Mouse (Mus musculus): Measurements from ENCODE around the gene Lmbrd1. TPM values are rescaled to one million over a fixed set of nuclear protein-coding genes. Genes with fewer than 3 reads are reported as not detected.
A peak's percentile ranks its signal among the peaks of the same experiment; 100 is the strongest.
"Not testable (repeated sequence)": the region's sequence is repeated elsewhere in the genome, so short reads cannot be mapped to it uniquely, and the experiment has no call there.

Lmbrd1 gene
- polyA plus RNA-seq, 1 experiment from 2014 or later, result 66.3 TPM

DNA sequence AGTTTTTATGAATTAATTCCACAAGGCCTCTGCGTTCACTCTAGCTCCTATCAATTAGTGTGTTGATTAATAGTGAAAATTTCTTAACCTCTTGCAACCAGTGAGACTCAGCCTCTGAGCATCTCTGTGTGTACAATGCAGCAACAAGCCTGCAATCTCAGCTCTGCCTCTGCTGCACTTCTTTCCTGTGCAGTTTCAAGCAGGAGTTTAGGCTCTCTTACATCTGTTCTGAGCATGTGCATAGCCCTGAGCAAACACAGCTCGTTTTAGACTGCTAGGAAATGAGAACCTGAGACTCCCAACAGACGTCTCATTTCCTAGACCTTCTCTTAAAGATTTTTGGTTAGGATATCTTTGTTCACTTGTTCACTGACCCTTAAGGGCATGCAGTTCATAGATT is 63.1 kb downstream of the Lmbrd1 start:
- H3K4me2 ChIP-seq (ENCODE audit: low read depth, low read length), result no peak overlapping the region
- no peaks in the 10 kb centered on the region for H3K4me1 ChIP-seq (ENCODE audit: control insufficient read depth, insufficient read depth, low read length)
- no peak overlapping the region for H3K4me3 ChIP-seq (ENCODE audit: low read depth, low read length)
- ATAC-seq (ENCODE audit: low read depth), result no peak
- H3K9me3 ChIP-seq (ENCODE audit: control insufficient read depth, low read length), result no peaks in the 10 kb centered on the region
- H3K9ac ChIP-seq (replicated peaks; ENCODE audit: low read depth, low read length), result no peak overlapping the region
- H3K36me3 ChIP-seq (ENCODE audit: control insufficient read depth, insufficient read depth, low read length), result no peaks in the 10 kb centered on the region
- 43% methylated on average over 3 of the region's 3 CpGs for WGBS
- H3K27ac ChIP-seq (ENCODE audit: low read depth, low read length), result no peak overlapping the region
- no peaks in the 10 kb centered on the region for H3K27me3 ChIP-seq (ENCODE audit: control insufficient read depth, insufficient read depth, low read length)

DNA sequence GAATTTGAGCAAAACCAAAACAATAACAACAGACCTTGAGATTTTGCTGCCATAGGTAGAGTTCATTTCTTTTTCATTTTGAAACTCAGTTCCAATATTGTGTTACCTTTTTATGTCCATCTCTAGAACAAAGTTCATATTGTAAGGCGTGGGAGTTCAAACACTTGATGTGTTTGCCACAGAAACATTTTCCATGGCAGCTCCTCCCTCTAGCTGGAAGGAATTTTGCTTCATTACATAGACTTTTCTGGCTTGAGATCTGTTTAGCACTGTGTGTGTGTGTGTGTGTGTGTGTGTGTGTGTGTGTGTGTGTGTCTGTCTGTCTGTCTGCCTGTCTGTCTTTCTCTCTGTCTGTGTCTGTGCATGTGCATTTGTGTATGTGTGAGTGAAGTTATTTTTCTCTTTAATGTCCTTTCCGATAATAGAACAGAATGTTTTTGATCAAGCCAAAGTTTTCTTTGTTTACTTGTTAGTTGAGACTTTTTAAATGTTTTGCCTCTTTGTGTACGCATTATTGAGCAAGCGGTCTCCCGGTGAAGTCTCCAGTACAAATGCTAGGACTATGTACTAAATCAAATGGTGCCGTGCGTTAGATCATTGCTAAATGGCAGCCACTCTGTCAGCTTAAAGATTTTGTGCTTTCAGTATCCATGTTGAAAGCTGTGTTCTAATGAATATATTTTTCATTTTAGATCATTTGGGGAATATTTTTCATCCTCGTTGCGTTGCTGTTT is 64.9 kb downstream of the Lmbrd1 start:
- Histone ChIP-seq H3K4me1 (ENCODE audit: control insufficient read depth, insufficient read depth, low read length) (no peaks in the 10 kb centered on the region), H3K4me2 (ENCODE audit: low read depth, low read length) (no peak overlapping the region), H3K4me3 (ENCODE audit: low read depth, low read length) (no peak overlapping the region), H3K9ac (replicated peaks; ENCODE audit: low read depth, low read length) (no peak overlapping the region), H3K36me3 (ENCODE audit: control insufficient read depth, insufficient read depth, low read length) (no peaks in the 10 kb centered on the region), H3K9me3 (ENCODE audit: control insufficient read depth, low read length) (no peaks in the 10 kb centered on the region), H3K27me3 (ENCODE audit: control insufficient read depth, insufficient read depth, low read length) (no peaks in the 10 kb centered on the region), H3K27ac (ENCODE audit: low read depth, low read length) (no peak overlapping the region)
- 89% methylated on average over 9 of the region's 9 CpGs for WGBS
- ATAC-seq (ENCODE audit: low read depth), result no peak

DNA sequence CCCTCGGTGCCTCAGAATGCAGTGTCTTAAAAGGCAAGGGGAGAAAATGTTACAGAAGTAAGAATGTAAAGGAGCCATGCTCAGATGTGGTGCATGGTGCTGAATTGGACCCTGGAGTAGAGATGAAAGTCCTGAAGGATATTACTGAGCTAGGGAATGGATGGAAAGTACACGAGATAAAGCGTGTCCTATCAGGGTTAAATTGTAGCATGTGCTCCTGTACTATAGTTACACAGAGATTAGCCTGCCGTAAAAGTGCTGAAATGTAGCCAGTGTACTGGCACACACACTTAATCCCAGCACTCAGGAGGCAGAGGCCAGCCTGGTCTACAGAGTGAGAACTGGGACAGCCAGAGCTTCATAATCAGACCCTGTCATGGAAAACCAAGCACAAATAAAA is 74.3 kb downstream of the Lmbrd1 start:
- no peaks in the 10 kb centered on the region for H3K27me3 ChIP-seq (ENCODE audit: control insufficient read depth, insufficient read depth, low read length)
- H3K4me1 ChIP-seq (ENCODE audit: control insufficient read depth, insufficient read depth, low read length), result no peaks in the 10 kb centered on the region
- no peak overlapping the region for H3K4me3 ChIP-seq (ENCODE audit: low read depth, low read length)
- H3K27ac ChIP-seq (ENCODE audit: low read depth, low read length), result no peak overlapping the region
- H3K9ac ChIP-seq (replicated peaks; ENCODE audit: low read depth, low read length), result no peak overlapping the region
- peaks cover 5% of the 10 kb centered on the region for H3K36me3 ChIP-seq (ENCODE audit: control insufficient read depth, insufficient read depth, low read length)
- no peak overlapping the region for H3K4me2 ChIP-seq (ENCODE audit: low read depth, low read length)
- ATAC-seq (ENCODE audit: low read depth), result no peak
- H3K9me3 ChIP-seq (ENCODE audit: control insufficient read depth, low read length), result no peaks in the 10 kb centered on the region
- 97% methylated on average over 4 of the region's 4 CpGs for WGBS

DNA sequence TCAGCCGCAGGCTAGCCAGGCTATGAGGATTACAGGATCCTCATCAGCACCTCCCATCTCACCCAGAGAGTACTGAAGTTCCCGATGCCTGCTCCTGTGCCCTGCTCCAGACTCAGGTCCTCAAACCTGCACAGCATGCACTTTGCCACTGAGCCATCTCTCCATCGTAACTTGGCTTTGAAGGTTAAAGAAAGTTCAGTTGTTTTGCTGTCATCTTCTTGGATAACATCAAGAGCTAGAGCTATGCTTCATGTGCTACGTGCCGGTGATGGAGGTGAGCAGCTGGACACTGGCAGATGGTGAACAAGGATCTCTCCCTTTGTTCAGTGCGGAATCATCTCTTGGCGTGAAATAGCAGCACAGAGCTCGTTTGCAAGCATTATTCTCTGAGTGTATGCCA is 80.1 kb downstream of the Lmbrd1 start:
- ATAC-seq (ENCODE audit: low read depth), result peak; percentile 50; the same call in 1 of the 2 replicates
- Histone ChIP-seq H3K4me1 (ENCODE audit: control insufficient read depth, insufficient read depth, low read length) (no peaks in the 10 kb centered on the region), H3K27ac (ENCODE audit: low read depth, low read length) (no peak overlapping the region), H3K4me2 (ENCODE audit: low read depth, low read length) (no peak overlapping the region), H3K27me3 (ENCODE audit: control insufficient read depth, insufficient read depth, low read length) (no peaks in the 10 kb centered on the region), H3K9me3 (ENCODE audit: control insufficient read depth, low read length) (no peaks in the 10 kb centered on the region), H3K9ac (replicated peaks; ENCODE audit: low read depth, low read length) (no peak overlapping the region), H3K36me3 (ENCODE audit: control insufficient read depth, insufficient read depth, low read length) (peaks cover 7% of the 10 kb centered on the region), H3K4me3 (ENCODE audit: low read depth, low read length) (no peak overlapping the region)
- WGBS, result 60% methylated on average over 8 of the region's 8 CpGs

DNA sequence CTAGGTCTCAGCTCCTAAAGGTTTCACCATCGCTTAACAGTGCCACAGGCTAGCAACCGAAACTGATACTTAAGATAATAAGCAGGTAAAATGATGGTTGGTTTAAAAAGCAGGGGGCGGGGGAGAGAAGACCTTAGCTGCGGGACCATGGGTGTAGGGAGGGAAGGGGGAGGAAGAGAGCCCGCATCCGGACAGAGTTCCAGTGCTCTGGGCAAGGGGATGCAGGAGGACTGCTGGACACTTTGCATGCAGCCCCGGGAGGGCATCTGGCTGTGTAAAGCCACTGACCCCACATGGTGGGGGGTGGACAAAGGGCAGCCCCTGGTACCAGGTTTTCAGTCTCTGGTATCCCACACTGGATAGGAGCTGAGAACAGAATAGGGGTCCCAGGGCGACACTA is 88.0 kb downstream of the Lmbrd1 start:
- Histone ChIP-seq H3K4me2 (ENCODE audit: low read depth, low read length) (no peak overlapping the region), H3K27me3 (ENCODE audit: control insufficient read depth, insufficient read depth, low read length) (no peaks in the 10 kb centered on the region), H3K36me3 (ENCODE audit: control insufficient read depth, insufficient read depth, low read length) (peaks cover 7% of the 10 kb centered on the region), H3K4me3 (ENCODE audit: low read depth, low read length) (no peak overlapping the region), H3K27ac (ENCODE audit: low read depth, low read length) (no peak overlapping the region), H3K4me1 (ENCODE audit: control insufficient read depth, insufficient read depth, low read length) (no peaks in the 10 kb centered on the region), H3K9ac (replicated peaks; ENCODE audit: low read depth, low read length) (no peak overlapping the region), H3K9me3 (ENCODE audit: control insufficient read depth, low read length) (no peaks in the 10 kb centered on the region)
- ATAC-seq (ENCODE audit: low read depth), result no peak
- WGBS, result 90% methylated on average over 8 of the region's 8 CpGs

DNA sequence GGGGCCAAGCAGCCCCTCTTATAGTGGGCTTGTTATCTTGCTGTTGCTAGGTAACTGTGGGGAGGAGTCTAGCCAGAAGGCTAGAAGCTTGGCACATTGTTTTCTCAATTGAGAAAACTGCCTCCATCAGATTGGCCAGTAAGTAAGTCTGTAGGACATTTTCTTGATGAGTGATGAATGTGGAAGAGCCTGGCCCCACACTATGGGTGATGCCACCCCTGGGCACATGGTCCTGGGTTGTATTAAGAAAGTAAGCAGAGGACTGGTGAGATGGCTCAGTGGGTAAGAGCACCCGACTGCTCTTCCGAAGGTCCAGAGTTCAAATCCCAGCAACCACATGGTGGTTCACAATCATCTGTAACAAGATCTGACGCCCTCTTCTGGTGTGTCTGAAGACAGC is 88.8 kb downstream of the Lmbrd1 start:
- not testable (repeated sequence) for H3K4me1 ChIP-seq (ENCODE audit: control insufficient read depth, insufficient read depth, low read length); H3K27ac ChIP-seq (ENCODE audit: low read depth, low read length); H3K9me3 ChIP-seq (ENCODE audit: control insufficient read depth, low read length); H3K9ac ChIP-seq (replicated peaks; ENCODE audit: low read depth, low read length); H3K27me3 ChIP-seq (ENCODE audit: control insufficient read depth, insufficient read depth, low read length); H3K4me2 ChIP-seq (ENCODE audit: low read depth, low read length); H3K4me3 ChIP-seq (ENCODE audit: low read depth, low read length); H3K36me3 ChIP-seq (ENCODE audit: control insufficient read depth, insufficient read depth, low read length); ATAC-seq (ENCODE audit: low read depth)
- 93% methylated on average over 3 of the region's 3 CpGs for WGBS

DNA sequence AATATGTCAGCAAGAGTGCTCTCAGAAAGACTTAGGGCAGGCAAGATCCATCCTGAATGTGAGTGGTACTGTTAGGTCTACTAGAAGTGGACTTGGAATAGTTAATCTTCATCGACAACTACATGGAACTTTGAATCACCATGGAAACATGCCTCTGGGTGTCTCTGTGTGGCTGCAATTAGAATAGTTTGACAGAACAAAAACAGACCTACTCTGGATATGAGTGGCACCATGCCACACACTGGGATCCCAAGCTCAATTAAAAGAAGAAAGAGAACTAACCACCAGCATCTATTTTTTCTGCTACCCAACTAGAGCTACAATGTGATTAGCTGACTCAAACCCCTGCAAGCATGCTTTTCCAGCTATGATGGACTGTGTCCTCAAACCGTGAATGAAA is 95.2 kb downstream of the Lmbrd1 start:
- Histone ChIP-seq H3K9ac (replicated peaks; ENCODE audit: low read depth, low read length) (no peak overlapping the region), H3K4me2 (ENCODE audit: low read depth, low read length) (no peak overlapping the region), H3K4me3 (ENCODE audit: low read depth, low read length) (no peak overlapping the region), H3K27ac (ENCODE audit: low read depth, low read length) (no peak overlapping the region), H3K9me3 (ENCODE audit: control insufficient read depth, low read length) (no peaks in the 10 kb centered on the region), H3K27me3 (ENCODE audit: control insufficient read depth, insufficient read depth, low read length) (no peaks in the 10 kb centered on the region), H3K36me3 (ENCODE audit: control insufficient read depth, insufficient read depth, low read length) (no peaks in the 10 kb centered on the region), H3K4me1 (ENCODE audit: control insufficient read depth, insufficient read depth, low read length) (no peaks in the 10 kb centered on the region)
- 83% methylated on average over 2 of the region's 2 CpGs for whole genome bisulfite sequencing
- no peak for ATAC-seq (ENCODE audit: low read depth)

DNA sequence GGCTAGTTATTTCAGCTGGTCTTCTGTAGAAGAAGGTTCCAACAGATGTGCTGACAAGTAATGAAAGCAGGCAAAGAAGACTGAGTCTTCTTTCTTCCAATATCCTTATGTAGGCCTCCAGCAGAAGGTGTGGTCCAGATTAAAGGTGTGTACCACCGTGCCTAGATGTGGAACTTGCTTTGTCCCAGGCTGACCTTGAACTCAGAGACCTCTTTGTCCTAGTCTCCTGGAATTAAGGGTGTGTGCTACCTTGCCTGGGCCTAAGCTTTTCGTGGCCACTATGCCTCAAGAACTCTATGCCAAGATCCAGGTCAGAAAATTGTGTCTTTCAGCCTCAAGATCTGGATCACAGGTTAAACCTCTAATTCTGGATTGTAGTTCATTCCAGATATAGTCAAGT is 98.1 kb downstream of the Lmbrd1 start:
- Histone ChIP-seq H3K4me3 (ENCODE audit: low read depth, low read length) (no peak overlapping the region), H3K9ac (replicated peaks; ENCODE audit: low read depth, low read length) (no peak overlapping the region), H3K27ac (ENCODE audit: low read depth, low read length) (no peak overlapping the region), H3K9me3 (ENCODE audit: control insufficient read depth, low read length) (no peaks in the 10 kb centered on the region), H3K4me2 (ENCODE audit: low read depth, low read length) (no peak overlapping the region), H3K27me3 (ENCODE audit: control insufficient read depth, insufficient read depth, low read length) (no peaks in the 10 kb centered on the region), H3K4me1 (ENCODE audit: control insufficient read depth, insufficient read depth, low read length) (no peaks in the 10 kb centered on the region), H3K36me3 (ENCODE audit: control insufficient read depth, insufficient read depth, low read length) (no peaks in the 10 kb centered on the region)
- 91% methylated on average over 2 of the region's 2 CpGs for WGBS
- ATAC-seq (ENCODE audit: low read depth), result no peak

DNA sequence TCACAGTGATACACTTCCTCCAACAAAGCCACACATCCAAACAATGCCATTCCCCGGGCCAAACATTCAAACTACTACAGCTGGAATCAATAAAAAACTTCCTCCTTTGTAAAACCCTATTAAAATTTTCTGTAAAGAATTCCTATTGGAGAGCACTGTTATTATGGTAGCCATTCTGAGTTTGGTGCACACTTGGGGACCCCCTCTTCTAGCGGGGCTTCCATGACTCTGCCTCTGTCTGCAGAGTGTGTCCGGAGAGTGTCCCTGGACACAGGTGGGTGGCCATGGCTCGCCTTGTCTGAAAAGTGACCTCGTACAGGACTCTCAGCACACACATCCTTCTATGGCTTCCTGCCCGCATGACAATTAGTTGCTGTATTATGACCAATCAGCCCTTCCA is 114.7 kb downstream of the Lmbrd1 start:
- H3K27ac ChIP-seq (ENCODE audit: low read depth, low read length), result no peak overlapping the region
- no peak overlapping the region for H3K9ac ChIP-seq (replicated peaks; ENCODE audit: low read depth, low read length)
- no peaks in the 10 kb centered on the region for H3K27me3 ChIP-seq (ENCODE audit: control insufficient read depth, insufficient read depth, low read length)
- H3K9me3 ChIP-seq (ENCODE audit: control insufficient read depth, low read length), result no peaks in the 10 kb centered on the region
- no peaks in the 10 kb centered on the region for H3K4me1 ChIP-seq (ENCODE audit: control insufficient read depth, insufficient read depth, low read length)
- 92% methylated on average over 6 of the region's 6 CpGs for WGBS
- no peak overlapping the region for H3K4me3 ChIP-seq (ENCODE audit: low read depth, low read length)
- no peak for ATAC-seq (ENCODE audit: low read depth)
- no peak overlapping the region for H3K4me2 ChIP-seq (ENCODE audit: low read depth, low read length)
- no peaks in the 10 kb centered on the region for H3K36me3 ChIP-seq (ENCODE audit: control insufficient read depth, insufficient read depth, low read length)

Data from neural tube, embryonic 14.5 days (tissue).